Comparison of ENCODE assay signal across 24 mouse cellular contexts in genomic region chr14:118903397-118903796, GRCm38 (mm10). TPM values are rescaled to one million over a fixed set of nuclear protein-coding genes. Genes with fewer than 3 reads are reported as not detected.
DNase-seq lines count a peak whose midpoint lies in the region; ATAC-seq lines count a peak whose summit lies in the region.
"Had no signal": no experiment of that assay in that cellular context is flagged by ENCODE, and none has a peak within 500 bp of the region (broad histone marks: within the 10 kb centered on the region; RNA-seq: fewer than 3 reads in every experiment).

No protein-coding gene starts in this region.

- H3K27me3 ChIP-seq in forebrain, embryonic 10.5 days (ENCODE audit: poor library complexity, severe bottlenecking): no peaks in the 10 kb centered on the region
- H3K27me3 ChIP-seq in forebrain, embryonic 11.5 days (ENCODE audit: control insufficient read depth, insufficient read depth, low read length): no peaks in the 10 kb centered on the region
- H3K27me3 ChIP-seq in forebrain, embryonic 15.5 days: no peaks in the 10 kb centered on the region
- no peaks in the 10 kb centered on the region for H3K27me3 ChIP-seq in forebrain, embryonic 16.5 days (replicated peaks; ENCODE audit: control insufficient read depth, insufficient read depth, low read length)
- H3K27me3 ChIP-seq: embryonic facial prominence, embryonic 12.5 days; embryonic facial prominence, embryonic 15.5 days; heart, embryonic 13.5 days; hindbrain, embryonic 12.5 days; hindbrain, embryonic 15.5 days had no signal

- H3K4me2 ChIP-seq in forebrain, embryonic 11.5 days (ENCODE audit: low read depth, low read length, severe bottlenecking): no peak overlapping the region
- H3K4me2 ChIP-seq in forebrain, embryonic 15.5 days (replicated peaks): no peak overlapping the region
- no peak overlapping the region for H3K4me2 ChIP-seq in forebrain, embryonic 16.5 days (ENCODE audit: low read length)
- H3K4me2 ChIP-seq: embryonic facial prominence, embryonic 12.5 days; embryonic facial prominence, embryonic 15.5 days; heart, embryonic 13.5 days; hindbrain, embryonic 12.5 days; hindbrain, embryonic 15.5 days had no signal

- no peak for ATAC-seq in forebrain, embryonic 11.5 days (replicated peaks; ENCODE audit: low FRiP score)
- peak; percentile 31; the same call in 1 of the 2 replicates for ATAC-seq in forebrain, embryonic 15.5 days (replicated peaks)
- ATAC-seq in forebrain, embryonic 16.5 days: no peak
- ATAC-seq: activated CD4-positive, CD25-positive, alpha-beta regulatory T cell, adult 4 months; intestine, postnatal 0 days had no signal

- peaks cover 5% of the 10 kb centered on the region; the same call in 1 of the 2 replicates for H3K9me3 ChIP-seq in forebrain, embryonic 10.5 days
- no peaks in the 10 kb centered on the region; the same call in 1 of the 2 replicates for H3K9me3 ChIP-seq in forebrain, embryonic 11.5 days (ENCODE audit: control insufficient read depth, low read length)
- no peaks in the 10 kb centered on the region for H3K9me3 ChIP-seq in forebrain, embryonic 15.5 days
- no peaks in the 10 kb centered on the region for H3K9me3 ChIP-seq in forebrain, embryonic 16.5 days (ENCODE audit: control insufficient read depth, low read length)
- H3K9me3 ChIP-seq: embryonic facial prominence, embryonic 12.5 days; heart, embryonic 10.5 days; hindbrain, embryonic 15.5 days had no signal

- H3K4me1 ChIP-seq in forebrain, embryonic 10.5 days: peaks cover 19% of the 10 kb centered on the region
- H3K4me1 ChIP-seq in forebrain, embryonic 11.5 days (replicated peaks; ENCODE audit: control insufficient read depth, insufficient read depth, low read length): peaks cover 7% of the 10 kb centered on the region; the same call in 1 of the 2 replicates
- H3K4me1 ChIP-seq in forebrain, embryonic 15.5 days: peaks cover 11% of the 10 kb centered on the region
- H3K4me1 ChIP-seq in forebrain, embryonic 16.5 days (replicated peaks; ENCODE audit: control insufficient read depth, insufficient read depth, low read length): peaks cover 8% of the 10 kb centered on the region
- H3K4me1 ChIP-seq: embryonic facial prominence, embryonic 12.5 days; embryonic facial prominence, embryonic 15.5 days had no signal

- H3K27ac ChIP-seq in forebrain, embryonic 10.5 days: 0 out of 2 replicates have a peak overlapping the region, but pooled peaks have one; percentile 66
- H3K27ac ChIP-seq in forebrain, embryonic 11.5 days (ENCODE audit: low read depth, low read length): no peak overlapping the region
- H3K27ac ChIP-seq in forebrain, embryonic 15.5 days (replicated peaks): no peak overlapping the region
- H3K27ac ChIP-seq in forebrain, embryonic 16.5 days (ENCODE audit: low read length): no peak overlapping the region
- H3K27ac ChIP-seq: embryonic facial prominence, embryonic 12.5 days; embryonic facial prominence, embryonic 15.5 days; heart, adult 2 months; heart, embryonic 10.5 days; heart, embryonic 13.5 days; hindbrain, embryonic 12.5 days; hindbrain, embryonic 15.5 days had no signal

- peaks cover 90% of the 10 kb centered on the region for H3K36me3 ChIP-seq in forebrain, embryonic 10.5 days (replicated peaks)
- peaks cover 5% of the 10 kb centered on the region for H3K36me3 ChIP-seq in forebrain, embryonic 11.5 days (ENCODE audit: control insufficient read depth, insufficient read depth, low read length)
- peaks cover 71% of the 10 kb centered on the region for H3K36me3 ChIP-seq in forebrain, embryonic 15.5 days
- peaks cover 33% of the 10 kb centered on the region for H3K36me3 ChIP-seq in forebrain, embryonic 16.5 days (ENCODE audit: control insufficient read depth, insufficient read depth)

- H3K4me3 ChIP-seq in forebrain, embryonic 10.5 days: no peak overlapping the region
- H3K4me3 ChIP-seq in forebrain, embryonic 11.5 days (ENCODE audit: low read depth, low read length): no peak overlapping the region
- no peak overlapping the region for H3K4me3 ChIP-seq in forebrain, embryonic 15.5 days
- H3K4me3 ChIP-seq in forebrain, embryonic 16.5 days (replicated peaks; ENCODE audit: low read length): no peak overlapping the region
- H3K4me3 ChIP-seq: embryonic facial prominence, embryonic 12.5 days; embryonic facial prominence, embryonic 15.5 days; heart, adult 2 months; heart, embryonic 10.5 days; heart, embryonic 13.5 days; hindbrain, embryonic 12.5 days; hindbrain, embryonic 15.5 days had no signal

- WGBS in forebrain, embryonic 10.5 days: 92% methylated on average over 3 of the region's 3 CpGs
- 86% methylated on average over 3 of the region's 3 CpGs for WGBS in forebrain, embryonic 11.5 days
- WGBS in forebrain, embryonic 15.5 days: 71% methylated on average over 3 of the region's 3 CpGs
- WGBS in forebrain, embryonic 16.5 days: 68% methylated on average over 3 of the region's 3 CpGs

- DNase-seq in forebrain, embryonic 10.5 days (ENCODE audit: extremely low spot score, low spot score): no peak
- DNase-seq in forebrain, embryonic 11.5 days (ENCODE audit: low spot score): no peak
- peak; percentile 43 for DNase-seq in layer of hippocampus, adult 9-11 months
- no peak for DNase-seq in layer of hippocampus, postnatal 14 days (ENCODE audit: low spot score in 2 of 2)
- DNase-seq in right cerebral cortex, adult 18-20 months: peak; percentile 51
- no peak for DNase-seq in right cerebral cortex, postnatal 25 days
- DNase-seq: adrenal gland, adult 8-10 months; adrenal gland, postnatal 25 days; cerebellum, adult 18-20 months; cerebellum, adult 9-10 months; cerebellum, postnatal 14 days; gastrocnemius, postnatal 25 days; heart, adult 2 months; heart, postnatal 14 days had no signal

- H3K9ac ChIP-seq in forebrain, embryonic 11.5 days (ENCODE audit: low read length): no peak overlapping the region
- no peak overlapping the region for H3K9ac ChIP-seq in forebrain, embryonic 15.5 days (replicated peaks)
- H3K9ac ChIP-seq in forebrain, embryonic 16.5 days (replicated peaks; ENCODE audit: low read depth, low read length): no peak overlapping the region
- H3K9ac ChIP-seq: embryonic facial prominence, embryonic 12.5 days; embryonic facial prominence, embryonic 15.5 days; heart, embryonic 13.5 days; hindbrain, embryonic 12.5 days; hindbrain, embryonic 15.5 days had no signal

RNA-seq across cellular contexts. Expression of gene Dzip1, which starts 21.9 kb away (rescaled TPM):
- 13.0 and 13.9 TPM in 2 replicates for polyA plus RNA-seq in forebrain, embryonic 10.5 days (2016; fragmentation: Nextera tagmentation; extraction: Ambion mirVana)
- 27.5 and 28.5 TPM in 2 replicates for polyA plus RNA-seq in forebrain, embryonic 11.5 days (2014; fragmentation: Nextera tagmentation; extraction: Ambion mirVana)
- polyA plus RNA-seq in forebrain, embryonic 15.5 days (2015; fragmentation: Nextera tagmentation; extraction: Ambion mirVana): 40.8 and 41.4 TPM in 2 replicates
- 42.3 and 46.7 TPM in 2 replicates for polyA plus RNA-seq in forebrain, embryonic 16.5 days (2015; fragmentation: Nextera tagmentation; extraction: Ambion mirVana)
- total RNA-seq in layer of hippocampus, postnatal 14 days (2021): 100 to 1,000 TPM in 1 of 2 experiments, 10 to 100 TPM in 1; 92.5 to 103 TPM

RNA-seq across cellular contexts. Expression of gene Dnajc3, which starts 34.4 kb away (rescaled TPM):
- polyA plus RNA-seq in forebrain, embryonic 10.5 days (2016; fragmentation: Nextera tagmentation; extraction: Ambion mirVana): 28.4 and 32.2 TPM in 2 replicates
- polyA plus RNA-seq in forebrain, embryonic 11.5 days (2014; fragmentation: Nextera tagmentation; extraction: Ambion mirVana): 25.9 and 27.8 TPM in 2 replicates
- 17.9 and 19.0 TPM in 2 replicates for polyA plus RNA-seq in forebrain, embryonic 15.5 days (2015; fragmentation: Nextera tagmentation; extraction: Ambion mirVana)
- polyA plus RNA-seq in forebrain, embryonic 16.5 days (2015; fragmentation: Nextera tagmentation; extraction: Ambion mirVana): 19.4 and 23.5 TPM in 2 replicates
- 10 to 100 TPM; 35.1 to 39.3 TPM for total RNA-seq in layer of hippocampus, postnatal 14 days (2021)

Comparison
In these comparisons a context has a peak if more than half of its experiments do, and no peak if none do; other contexts are left out.
1. DNase-seq: peak in layer of hippocampus, adult 9-11 months (single experiment) and right cerebral cortex, adult 18-20 months (single experiment); none in forebrain, embryonic 10.5 days (single experiment), forebrain, embryonic 11.5 days (single experiment), layer of hippocampus, postnatal 14 days (0 of 2) and right cerebral cortex, postnatal 25 days (single experiment).